8 mouse cellular contexts compared by ENCODE assay signal in genomic region chr9:53402291-53402711, GRCm38 (mm10). TPM values are rescaled to one million over a fixed set of nuclear protein-coding genes. Genes with fewer than 3 reads are reported as not detected.
DNase-seq lines count a peak whose midpoint lies in the region; ATAC-seq and TF ChIP-seq lines count a peak whose summit lies in the region.
"Had no signal": no experiment of that assay in that cellular context is flagged by ENCODE, and none has a peak within 500 bp of the region (broad histone marks: within the 10 kb centered on the region; RNA-seq: fewer than 3 reads in every experiment).

4930550C14Rik (plus strand) TSS chr9:53402325.

- H3K4me1 ChIP-seq in heart, embryonic 14.5 days (ENCODE audit: control insufficient read depth in 2 of 2, insufficient read depth in 2 of 2, low read length in 2 of 2), result peaks cover 9 to 13% of the 10 kb centered on the region in 2 experiments; a peak in 3 of 4 replicates
- peaks cover 13% of the 10 kb centered on the region; the same call in 1 of the 2 replicates for H3K4me1 ChIP-seq in kidney, postnatal 0 days (replicated peaks; ENCODE audit: insufficient read depth, low read length)
- H3K4me1 ChIP-seq in testis, adult 2 months (ENCODE audit: control insufficient read depth, insufficient read depth, low read length), result peaks cover 19% of the 10 kb centered on the region

- no peak for ATAC-seq in heart, embryonic 14.5 days (ENCODE audit: insufficient number of reproducible peaks, insufficient read depth, low FRiP score, low read depth)
- ATAC-seq in kidney, postnatal 0 days (replicated peaks; ENCODE audit: low FRiP score, low read depth), result no peak

- no peaks in the 10 kb centered on the region for H3K27me3 ChIP-seq in heart, embryonic 14.5 days (ENCODE audit: control insufficient read depth, insufficient read depth, low read length)
- H3K27me3 ChIP-seq in kidney, postnatal 0 days (ENCODE audit: insufficient read depth, low read length), result no peaks in the 10 kb centered on the region
- H3K27me3 ChIP-seq in testis, adult 2 months (ENCODE audit: control insufficient read depth, insufficient read depth, low read length), result no peaks in the 10 kb centered on the region

- no peak for TF ChIP-seq CTCF in kidney, postnatal 0 days (IDR thresholded peaks at IDR 0.05; ENCODE audit: low read depth)
- TF ChIP-seq CTCF in testis, adult 2 months (IDR thresholded peaks at IDR 0.05; ENCODE audit: control insufficient read depth, insufficient read depth, insufficient replicate concordance, low read depth, low read length), result no peak

- H3K36me3 ChIP-seq in heart, embryonic 14.5 days (ENCODE audit: control insufficient read depth, insufficient read depth, low read length), result peaks cover 8% of the 10 kb centered on the region; the same call in 1 of the 2 replicates
- no peaks in the 10 kb centered on the region for H3K36me3 ChIP-seq in kidney, postnatal 0 days (ENCODE audit: insufficient read depth, low read length)
- no peaks in the 10 kb centered on the region for H3K36me3 ChIP-seq in testis, adult 2 months (ENCODE audit: control insufficient read depth, insufficient read depth, low read length)

- peak within 1 kb of the TSS; percentile 57 for H3K4me2 ChIP-seq in heart, embryonic 14.5 days (ENCODE audit: low read length)
- H3K4me2 ChIP-seq in kidney, postnatal 0 days (ENCODE audit: low read length), result peak within 1 kb of the TSS; percentile 40

- 0 out of 4 replicates have a peak within 1 kb of the TSS, but pooled peaks of 1 of the 2 experiments have one; percentile 4 for H3K4me3 ChIP-seq in heart, embryonic 14.5 days (ENCODE audit: control insufficient read depth in 1 of 2, insufficient read depth in 1 of 2, low read depth in 1 of 2, low read length in 2 of 2)
- H3K4me3 ChIP-seq in kidney, postnatal 0 days (replicated peaks; ENCODE audit: low read depth, low read length), result no peak within 1 kb of the TSS
- peak within 1 kb of the TSS; percentile 62 for H3K4me3 ChIP-seq in testis, adult 2 months (ENCODE audit: control insufficient read depth, low read depth, low read length)

- H3K9me3 ChIP-seq in heart, embryonic 14.5 days (ENCODE audit: control insufficient read depth, low read length), result no peaks in the 10 kb centered on the region
- no peaks in the 10 kb centered on the region for H3K9me3 ChIP-seq in kidney, postnatal 0 days (replicated peaks; ENCODE audit: low read length)

- peak within 1 kb of the TSS; percentile 38 for H3K9ac ChIP-seq in heart, embryonic 14.5 days (ENCODE audit: low read length)
- peak within 1 kb of the TSS; percentile 25; the same call in 1 of the 2 replicates for H3K9ac ChIP-seq in kidney, postnatal 0 days (ENCODE audit: low read depth, low read length)

- peak; percentile 30 to 52 for DNase-seq in adrenal gland, adult 18-20 months (ENCODE audit: low spot score in 2 of 2)
- peak; percentile 35 for DNase-seq in embryo, embryonic 10.5 days (ENCODE audit: low spot score)
- peak; percentile 71 for DNase-seq in kidney, postnatal 0 days (ENCODE audit: low spot score)
- DNase-seq in lung, postnatal 25 days (ENCODE audit: low spot score), result peak; percentile 53
- DNase-seq in thymus, postnatal 36 days, result no peak

- WGBS in heart, embryonic 14.5 days, result 17% methylated on average over 11 of the region's 11 CpGs
- 2% methylated on average over 11 of the region's 11 CpGs for WGBS in kidney, postnatal 0 days

- TF ChIP-seq POLR2A in testis, adult 2 months (IDR thresholded peaks at IDR 0.05; ENCODE audit: control insufficient read depth, low read depth, low read length), result no peak

- H3K27ac ChIP-seq in heart, embryonic 14.5 days (replicated peaks in 1 of 2; ENCODE audit: control insufficient read depth in 1 of 2, insufficient read depth in 1 of 2, low read depth in 2 of 2, low read length in 2 of 2), result peak within 1 kb of the TSS; percentile 6 to 47
- peak within 1 kb of the TSS; percentile 82 for H3K27ac ChIP-seq in kidney, postnatal 0 days
- peak within 1 kb of the TSS; percentile 69 for H3K27ac ChIP-seq in testis, adult 2 months (ENCODE audit: control insufficient read depth, insufficient read depth, low read depth, low read length)
- H3K27ac ChIP-seq: macrophage had no signal

RNA-seq across cellular contexts. Expression of gene 4930550C14Rik, which starts in this region (rescaled TPM):
- total RNA-seq in adrenal gland, adult 18-20 months (2021), result 1 to 10 TPM in 1 of 2 experiments, under 1 TPM in 1; 0.74 to 1.5 TPM
- polyA plus RNA-seq in heart, embryonic 14.5 days (2014; fragmentation: Nextera tagmentation; extraction: Ambion mirVana), result 0.34 and 0.77 TPM in 2 replicates
- 3.9 and 4.1 TPM in 2 replicates for polyA plus RNA-seq in kidney, postnatal 0 days (2015; fragmentation: Nextera tagmentation; extraction: Ambion mirVana)
- polyA plus RNA-seq in testis, adult 2 months (2012; rRNA removed), result 13.6 and 14.2 TPM in 2 replicates

Comparison
In these comparisons a context has a peak if more than half of its experiments do, and no peak if none do; other contexts are left out.
1. DNase-seq: peak in adrenal gland, adult 18-20 months (2 of 2), embryo, embryonic 10.5 days (single experiment), kidney, postnatal 0 days (single experiment) and lung, postnatal 25 days (single experiment); none in thymus, postnatal 36 days (0 of 2).
2. H3K27ac ChIP-seq: peak in every context shown above with its lines; median percentile 82 in kidney, postnatal 0 days; 69 in testis, adult 2 months; 26 in heart, embryonic 14.5 days.